Mouse (Mus musculus) C2C12 (cell line): Measurements from ENCODE around the gene Ccdc71. TPM values are rescaled to one million over a fixed set of nuclear protein-coding genes. Genes with fewer than 3 reads are reported as not detected.
A peak's percentile ranks its signal among the peaks of the same experiment; 100 is the strongest.

Experiments
- H3K27me3 ChIP-seq: one replicate; pipeline ENCODE4 v1.6.1; 2011; ENCODE audit not compliant: control insufficient read depth, insufficient read depth, insufficient read length
- H3K36me3 ChIP-seq: one replicate; pipeline ENCODE4 v1.6.1; 2011; ENCODE audit not compliant: control insufficient read depth, insufficient read depth
- H3K4me3 ChIP-seq: one replicate; pipeline ENCODE4 v1.5.1; 2011; ENCODE audit warnings: mild to moderate bottlenecking, control low read depth; ENCODE audit not compliant: poor library complexity, insufficient read depth, severe bottlenecking
- H3K79me2 ChIP-seq: one replicate; pipeline ENCODE4 v1.6.1; 2011; ENCODE audit not compliant: control insufficient read depth, insufficient read depth
- H3K79me3 ChIP-seq: one replicate; pipeline ENCODE4 v1.6.1; 2011; ENCODE audit warnings: low read depth, control low read depth
- H3ac ChIP-seq: one replicate; pipeline ENCODE3; 2011; ENCODE audit warnings: low read depth; ENCODE audit not compliant: control insufficient read depth, insufficient read length
- CEBPB ChIP-seq: IDR thresholded peaks from one replicate; pipeline ENCODE4 v1.6.1; 2011; ENCODE audit warnings: low read depth, mild to moderate bottlenecking, control low read depth, moderate library complexity
- CTCF ChIP-seq: IDR thresholded peaks from one replicate; pipeline ENCODE4 v1.5.1; 2011; ENCODE audit not compliant: control insufficient read depth, insufficient read depth, insufficient read length
- FOSL1 ChIP-seq: IDR thresholded peaks from one replicate; pipeline ENCODE4 v1.8.0; 2011; ENCODE audit warnings: mild to moderate bottlenecking, low read length; ENCODE audit not compliant: poor library complexity, insufficient read depth, severe bottlenecking
- MAX ChIP-seq: IDR thresholded peaks from one replicate; pipeline ENCODE4 v1.6.1; 2011; ENCODE audit warnings: mild to moderate bottlenecking, control low read depth
- MYOD1 ChIP-seq: IDR thresholded peaks from one replicate; pipeline ENCODE4 v1.6.1; 2011; ENCODE audit warnings: low read depth; ENCODE audit not compliant: control insufficient read depth, insufficient read length
- MYOG ChIP-seq: IDR thresholded peaks from one replicate; pipeline ENCODE4 v1.6.1; 2011; ENCODE audit not compliant: control insufficient read depth, insufficient read length; ENCODE audit errors: extremely low read depth
- USF1 ChIP-seq: IDR thresholded peaks from one replicate; pipeline ENCODE4 v1.6.1; 2011; ENCODE audit warnings: low read depth, mild to moderate bottlenecking, control low read depth, moderate library complexity
- polyA plus RNA-seq: library from polyadenylated mRNA; unstranded; fragments of >200 nt; fragmentation: generic; extraction: Trizol; gene quantifications from one replicate; pipeline ENCODE4 v1.2.1, GENCODE M21; 2012; ENCODE audit warnings: missing spikeins

Gene Ccdc71
- polyA plus RNA-seq, 1 experiment, result 35.2 TPM

- H3K4me3 ChIP-seq, result no peak overlapping the region
- H3ac ChIP-seq, result no peak overlapping the region
- no peak for TF ChIP-seq CEBPB
- TF ChIP-seq CTCF, result no peak
- TF ChIP-seq MYOG, result no peak
- no peak for TF ChIP-seq MYOD1
- no peak for TF ChIP-seq USF1
- TF ChIP-seq FOSL1, result no peak
- H3K79me3 ChIP-seq, result peaks cover 17% of the 10 kb centered on the region
- peaks cover 32% of the 10 kb centered on the region for H3K79me2 ChIP-seq
- no peaks in the 10 kb centered on the region for H3K27me3 ChIP-seq
- H3K36me3 ChIP-seq, result peaks cover 52% of the 10 kb centered on the region
Observed at GRCm38 (mm10) chr9:108489215-108489614, 28.9 kb downstream of the Ccdc71 start.

- H3K4me3 ChIP-seq, result no peak overlapping the region
Observed at GRCm38 (mm10) chr9:108489702-108490558, 29.6 kb downstream of the Ccdc71 start.

GRCm38 (mm10) chr9:108490559-108491285, 30.4 kb downstream of the Ccdc71 start, which contains the start of gene Usp19:
Gene Usp19 (plus strand): TSS chr9:108490602.
- H3K79me3 ChIP-seq, result peaks cover 17% of the 10 kb centered on the region
- H3K27me3 ChIP-seq, result no peaks in the 10 kb centered on the region
- H3K4me3 ChIP-seq, result peak within 1 kb of the TSS; percentile 89
- TF ChIP-seq USF1 (no peak), FOSL1 (no peak), MYOG (no peak), CEBPB (no peak)
- peaks cover 32% of the 10 kb centered on the region for H3K79me2 ChIP-seq
- peak within 1 kb of the TSS; percentile 90 for H3ac ChIP-seq
- H3K36me3 ChIP-seq, result peaks cover 56% of the 10 kb centered on the region

More at GRCm38 (mm10) chr9:108489702-108490558, 29.6 kb downstream of the Ccdc71 start:
- peaks cover 32% of the 10 kb centered on the region for H3K79me2 ChIP-seq
- H3ac ChIP-seq, result peak overlapping the region; percentile 46
- TF ChIP-seq USF1, result no peak
- TF ChIP-seq MAX, result no peak
- no peak for TF ChIP-seq CEBPB
- TF ChIP-seq CTCF, result no peak
- TF ChIP-seq MYOD1, result no peak
- no peak for TF ChIP-seq FOSL1
- peaks cover 17% of the 10 kb centered on the region for H3K79me3 ChIP-seq
- H3K36me3 ChIP-seq, result peaks cover 56% of the 10 kb centered on the region
- no peaks in the 10 kb centered on the region for H3K27me3 ChIP-seq

GRCm38 (mm10) chr9:108491286-108491580, 30.9 kb downstream of the Ccdc71 start:
- H3K27me3 ChIP-seq, result no peaks in the 10 kb centered on the region
- H3K79me3 ChIP-seq, result peaks cover 17% of the 10 kb centered on the region
- peaks cover 58% of the 10 kb centered on the region for H3K36me3 ChIP-seq
- TF ChIP-seq CEBPB, result no peak
- TF ChIP-seq USF1, result no peak
- no peak for TF ChIP-seq MYOG
- TF ChIP-seq MYOD1, result no peak
- TF ChIP-seq MAX, result no peak
- TF ChIP-seq CTCF, result no peak
- TF ChIP-seq FOSL1, result no peak
- H3K4me3 ChIP-seq, result peak overlapping the region; percentile 89
- H3K79me2 ChIP-seq, result peaks cover 32% of the 10 kb centered on the region
- peak overlapping the region; percentile 90 for H3ac ChIP-seq

GRCm38 (mm10) chr9:108492043-108492750, 31.9 kb downstream of the Ccdc71 start:
- no peaks in the 10 kb centered on the region for H3K27me3 ChIP-seq
- TF ChIP-seq MYOD1, result no peak
- no peak for TF ChIP-seq FOSL1
- TF ChIP-seq CTCF, result no peak
- no peak for TF ChIP-seq CEBPB
- TF ChIP-seq MYOG, result no peak
- TF ChIP-seq USF1, result no peak
- TF ChIP-seq MAX, result no peak
- peak overlapping the region; percentile 41 for H3ac ChIP-seq
- H3K4me3 ChIP-seq, result peak overlapping the region; percentile 89
- peaks cover 32% of the 10 kb centered on the region for H3K79me2 ChIP-seq
- H3K36me3 ChIP-seq, result peaks cover 61% of the 10 kb centered on the region
- peaks cover 17% of the 10 kb centered on the region for H3K79me3 ChIP-seq
